Comparison of ENCODE assay signal across 25 mouse cellular contexts in the genomic region with DNA sequence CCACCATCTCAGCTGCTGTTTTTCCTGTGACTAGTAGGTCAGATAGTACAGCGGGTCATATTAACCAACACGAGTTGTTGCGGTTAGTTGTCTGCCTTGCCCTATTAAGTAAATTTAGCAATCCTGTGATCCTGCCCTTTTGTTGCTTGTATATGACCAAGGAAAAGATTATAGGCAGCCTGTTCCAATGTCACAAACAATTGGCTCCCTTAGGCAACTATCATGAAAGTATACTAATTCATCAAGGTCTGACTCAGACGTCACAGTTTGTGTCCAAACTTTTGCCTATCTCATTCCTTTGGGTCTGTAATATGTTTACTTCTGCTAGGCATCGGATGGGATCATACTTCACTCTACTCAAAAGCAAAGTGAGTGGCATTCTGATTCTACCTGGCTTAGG.
"Had no signal": no experiment of that assay in that cellular context is flagged by ENCODE, and none has a peak within 500 bp of the region (broad histone marks: within the 10 kb centered on the region; RNA-seq: fewer than 3 reads in every experiment).

No protein-coding gene starts in this region.

- ATAC-seq: forebrain, embryonic 13.5 days; forebrain, embryonic 14.5 days; forebrain, embryonic 15.5 days; forebrain, embryonic 16.5 days; forebrain, postnatal 0 days had no signal

- H3K27me3 ChIP-seq: embryonic facial prominence, embryonic 12.5 days; embryonic facial prominence, embryonic 13.5 days; embryonic facial prominence, embryonic 15.5 days; forebrain, embryonic 12.5 days; forebrain, embryonic 13.5 days; forebrain, embryonic 15.5 days had no signal

- H3K9ac ChIP-seq: embryonic facial prominence, embryonic 12.5 days; embryonic facial prominence, embryonic 13.5 days; embryonic facial prominence, embryonic 15.5 days; forebrain, embryonic 12.5 days; forebrain, embryonic 13.5 days; forebrain, embryonic 15.5 days; forebrain, postnatal 0 days had no signal

- H3K4me2 ChIP-seq: embryonic facial prominence, embryonic 12.5 days; embryonic facial prominence, embryonic 13.5 days; embryonic facial prominence, embryonic 15.5 days; forebrain, embryonic 12.5 days; forebrain, embryonic 13.5 days; forebrain, embryonic 15.5 days had no signal

- H3K4me1 ChIP-seq: forebrain, embryonic 12.5 days; forebrain, embryonic 15.5 days; heart, embryonic 10.5 days had no signal

- DNase-seq: cerebellum, postnatal 10 days; cerebellum, postnatal 14 days; cerebellum, postnatal 25 days; cerebellum, postnatal 36 days; embryo, embryonic 11 days; forebrain, postnatal 0 days; gastrocnemius, adult 2 months; gastrocnemius, postnatal 10 days; gastrocnemius, postnatal 14 days; gastrocnemius, postnatal 25 days; gastrocnemius, postnatal 36 days; heart, adult 11 months; heart, adult 2 months had no signal

- H3K36me3 ChIP-seq: embryonic facial prominence, embryonic 10.5 days; embryonic facial prominence, embryonic 12.5 days; embryonic facial prominence, embryonic 13.5 days; embryonic facial prominence, embryonic 15.5 days; forebrain, embryonic 10.5 days; forebrain, embryonic 12.5 days; forebrain, embryonic 15.5 days; heart, embryonic 10.5 days had no signal

- H3K27ac ChIP-seq: embryonic facial prominence, embryonic 10.5 days; embryonic facial prominence, embryonic 12.5 days; embryonic facial prominence, embryonic 15.5 days; forebrain, embryonic 10.5 days; forebrain, embryonic 12.5 days; forebrain, embryonic 13.5 days; forebrain, embryonic 15.5 days; gastrocnemius, adult 2 months; heart, adult 2 months; heart, embryonic 10.5 days had no signal

- H3K4me3 ChIP-seq: embryonic facial prominence, embryonic 10.5 days; embryonic facial prominence, embryonic 12.5 days; embryonic facial prominence, embryonic 13.5 days; embryonic facial prominence, embryonic 15.5 days; erythroblast, embryonic 14.5 days; forebrain, embryonic 10.5 days; forebrain, embryonic 12.5 days; forebrain, embryonic 13.5 days; forebrain, embryonic 15.5 days; gastrocnemius, adult 2 months; heart, adult 2 months; heart, embryonic 10.5 days had no signal

- H3K9me3 ChIP-seq: embryonic facial prominence, embryonic 10.5 days; embryonic facial prominence, embryonic 12.5 days; embryonic facial prominence, embryonic 13.5 days; embryonic facial prominence, embryonic 15.5 days; forebrain, embryonic 10.5 days; forebrain, embryonic 12.5 days; forebrain, embryonic 13.5 days; forebrain, embryonic 15.5 days; heart, embryonic 10.5 days had no signal
